Mouse (Mus musculus) intestine, embryonic 14.5 days (tissue): ENCODE measurements at regions not wholly inside any gene's neighbourhood (a gene's known extent, or its start where the extent isn't known, plus 50 kb on each side); places are given as distances from the start of the nearest gene placed in this dataset.

Experiments
- ATAC-seq: fragments of 200-750 bp; cut with Nextera tagmentation; replicated peaks from 2 replicates; pipeline ENCODE4 v1.8.0; 2017; ENCODE audit warnings: low read depth, moderate number of reproducible peaks, moderate TSS enrichment, moderate library complexity; ENCODE audit not compliant: low FRiP score, low TSS enrichment
- DNase-seq: peaks from one replicate; pipeline ENCODE4 v3.0.0-alpha.2; 2018; ENCODE audit warnings: low spot score
- H3K27ac ChIP-seq: fragments of 300-500 bp; sonication (generic); 2 replicates; pipeline ENCODE4 v1.5.1; 2014; ENCODE audit warnings: low read depth, mild to moderate bottlenecking, control low read depth
- H3K27me3 ChIP-seq: fragments of 300-500 bp; sonication (generic); replicated peaks from 2 replicates; pipeline ENCODE4 v1.6.1; 2014; ENCODE audit warnings: low read length, control low read depth; ENCODE audit not compliant: control insufficient read depth, insufficient read depth
- H3K36me3 ChIP-seq: fragments of 300-500 bp; sonication (generic); 2 replicates; pipeline ENCODE4 v1.6.1; 2014; ENCODE audit warnings: low read length, control low read depth; ENCODE audit not compliant: control insufficient read depth, insufficient read depth
- H3K4me1 ChIP-seq: fragments of 300-500 bp; sonication (generic); replicated peaks from 2 replicates; pipeline ENCODE4 v1.6.1; 2014; ENCODE audit warnings: low read length, control low read depth, mixed read lengths; ENCODE audit not compliant: control insufficient read depth, insufficient read depth
- H3K4me2 ChIP-seq: fragments of 300-500 bp; sonication (generic); 2 replicates; pipeline ENCODE4 v1.6.1; 2014; ENCODE audit warnings: low read length
- H3K4me3 ChIP-seq: fragments of 300-500 bp; sonication (generic); 2 replicates; pipeline ENCODE4 v1.5.1; 2014; ENCODE audit warnings: low read depth, low read length, control low read depth, mixed read lengths
- H3K9ac ChIP-seq: fragments of 300-500 bp; sonication (generic); 2 replicates; pipeline ENCODE4 v1.6.1; 2014; ENCODE audit warnings: mild to moderate bottlenecking, low read length
- H3K9me3 ChIP-seq: fragments of 300-500 bp; sonication (generic); 2 replicates; pipeline ENCODE4 v1.6.1; 2016; ENCODE audit warnings: low read length, control low read depth; ENCODE audit not compliant: control insufficient read depth
- WGBS: fragments of 180-500 bp; shearing (Covaris S2); extraction: QIAGEN DNeasy Blood & Tissue Kit; methylation state at CpG from one replicate; pipeline ENCODE4 v1.1.7; 2014; 5-methylcytosine and 5-hydroxymethylcytosine counted together

GRCm38 (mm10) chr7:129790590-129791449, 199.2 kb downstream of the Wdr11 start:
- DNase-seq: no peak
- 65% methylated on average over 6 of the region's 6 CpGs for WGBS
- Histone ChIP-seq H3K27ac (no peak overlapping the region), H3K4me2 (no peak overlapping the region), H3K9ac (no peak overlapping the region), H3K9me3 (no peaks in the 10 kb centered on the region), H3K4me3 (no peak overlapping the region), H3K27me3 (no peaks in the 10 kb centered on the region), H3K4me1 (peaks cover 28% of the 10 kb centered on the region), H3K36me3 (no peaks in the 10 kb centered on the region)
- no peak for ATAC-seq

- Histone ChIP-seq H3K9ac (no peak overlapping the region), H3K4me1 (peaks cover 28% of the 10 kb centered on the region), H3K4me2 (no peak overlapping the region), H3K27me3 (no peaks in the 10 kb centered on the region), H3K36me3 (no peaks in the 10 kb centered on the region), H3K9me3 (no peaks in the 10 kb centered on the region), H3K27ac (no peak overlapping the region), H3K4me3 (no peak overlapping the region)
- DNase-seq: no peak
- WGBS: 74% methylated on average over 6 of the region's 6 CpGs
- no peak for ATAC-seq
Observed at GRCm38 (mm10) chr7:129791450-129791820, 199.8 kb downstream of the Wdr11 start.

GRCm38 (mm10) chr7:129793733-129794132, 202.1 kb downstream of the Wdr11 start:
- WGBS: 46% methylated on average over 2 of the region's 2 CpGs
- Histone ChIP-seq H3K4me3 (no peak overlapping the region), H3K27me3 (no peaks in the 10 kb centered on the region), H3K4me2 (no peak overlapping the region), H3K27ac (peak overlapping the region; percentile 40), H3K9me3 (no peaks in the 10 kb centered on the region), H3K9ac (no peak overlapping the region), H3K4me1 (peaks cover 28% of the 10 kb centered on the region), H3K36me3 (no peaks in the 10 kb centered on the region)
- DNase-seq (no peak), ATAC-seq (no peak)

- ATAC-seq (no peak), DNase-seq (no peak)
- peaks cover 27% of the 10 kb centered on the region for H3K4me1 ChIP-seq
- WGBS: 57% methylated on average over 5 of the region's 5 CpGs
- no peak overlapping the region for H3K9ac ChIP-seq
- H3K9me3 ChIP-seq: no peaks in the 10 kb centered on the region
- H3K27me3 ChIP-seq: no peaks in the 10 kb centered on the region
- no peak overlapping the region for H3K4me3 ChIP-seq
- peak overlapping the region; percentile 40 for H3K27ac ChIP-seq
- H3K36me3 ChIP-seq: no peaks in the 10 kb centered on the region
- H3K4me2 ChIP-seq: no peak overlapping the region
Observed at GRCm38 (mm10) chr7:129794276-129794675, 202.6 kb downstream of the Wdr11 start.

GRCm38 (mm10) chr7:129798525-129798924, 206.9 kb downstream of the Wdr11 start:
- DNase-seq (no peak), ATAC-seq (no peak)
- 84% methylated on average over 5 of the region's 5 CpGs for WGBS
- Histone ChIP-seq H3K4me1 (peaks cover 39% of the 10 kb centered on the region), H3K4me3 (no peak overlapping the region), H3K27me3 (no peaks in the 10 kb centered on the region), H3K9me3 (no peaks in the 10 kb centered on the region), H3K27ac (no peak overlapping the region), H3K36me3 (no peaks in the 10 kb centered on the region), H3K9ac (no peak overlapping the region), H3K4me2 (no peak overlapping the region)

GRCm38 (mm10) chr7:129800461-129800867, 208.8 kb downstream of the Wdr11 start:
- Histone ChIP-seq H3K27me3 (no peaks in the 10 kb centered on the region), H3K9me3 (no peaks in the 10 kb centered on the region), H3K4me2 (no peak overlapping the region), H3K36me3 (no peaks in the 10 kb centered on the region), H3K27ac (peak overlapping the region; percentile 57), H3K4me3 (no peak overlapping the region), H3K9ac (no peak overlapping the region), H3K4me1 (peaks cover 40% of the 10 kb centered on the region)
- DNase-seq: peak; percentile 68
- 22% methylated on average over 6 of the region's 6 CpGs for WGBS
- peak; percentile 72 for ATAC-seq

- Histone ChIP-seq H3K27me3 (no peaks in the 10 kb centered on the region), H3K9ac (no peak overlapping the region), H3K27ac (peak overlapping the region; percentile 57), H3K4me1 (peaks cover 42% of the 10 kb centered on the region), H3K36me3 (no peaks in the 10 kb centered on the region), H3K4me2 (no peak overlapping the region), H3K4me3 (no peak overlapping the region), H3K9me3 (no peaks in the 10 kb centered on the region)
- ATAC-seq (no peak; the same call in 1 of the 2 replicates), DNase-seq (no peak)
- WGBS: 44% methylated on average over 2 of the region's 2 CpGs
Observed at GRCm38 (mm10) chr7:129801431-129801847, 209.8 kb downstream of the Wdr11 start.

GRCm38 (mm10) chr7:129802168-129802567, 210.5 kb downstream of the Wdr11 start:
- no peak for DNase-seq
- peaks cover 42% of the 10 kb centered on the region for H3K4me1 ChIP-seq
- H3K36me3 ChIP-seq: no peaks in the 10 kb centered on the region
- H3K4me2 ChIP-seq: no peak overlapping the region
- no peaks in the 10 kb centered on the region for H3K27me3 ChIP-seq
- no peak for ATAC-seq
- H3K9ac ChIP-seq: no peak overlapping the region
- no peak overlapping the region for H3K27ac ChIP-seq
- H3K9me3 ChIP-seq: no peaks in the 10 kb centered on the region
- no peak overlapping the region for H3K4me3 ChIP-seq
- 71% methylated on average over 6 of the region's 6 CpGs for whole genome bisulfite sequencing

GRCm38 (mm10) chr7:129805340-129805739, 213.7 kb downstream of the Wdr11 start:
- Histone ChIP-seq H3K4me3 (no peak overlapping the region), H3K27ac (peak overlapping the region; percentile 29), H3K27me3 (no peaks in the 10 kb centered on the region), H3K9ac (no peak overlapping the region), H3K4me1 (peaks cover 44% of the 10 kb centered on the region), H3K9me3 (no peaks in the 10 kb centered on the region), H3K36me3 (no peaks in the 10 kb centered on the region), H3K4me2 (no peak overlapping the region)
- ATAC-seq (peak; percentile 68), DNase-seq (no peak)
- WGBS: 30% methylated on average over 5 of the region's 5 CpGs
